Mouse (Mus musculus): ENCODE results near the gene Fkbpl.

Fkbpl gene

DNA sequence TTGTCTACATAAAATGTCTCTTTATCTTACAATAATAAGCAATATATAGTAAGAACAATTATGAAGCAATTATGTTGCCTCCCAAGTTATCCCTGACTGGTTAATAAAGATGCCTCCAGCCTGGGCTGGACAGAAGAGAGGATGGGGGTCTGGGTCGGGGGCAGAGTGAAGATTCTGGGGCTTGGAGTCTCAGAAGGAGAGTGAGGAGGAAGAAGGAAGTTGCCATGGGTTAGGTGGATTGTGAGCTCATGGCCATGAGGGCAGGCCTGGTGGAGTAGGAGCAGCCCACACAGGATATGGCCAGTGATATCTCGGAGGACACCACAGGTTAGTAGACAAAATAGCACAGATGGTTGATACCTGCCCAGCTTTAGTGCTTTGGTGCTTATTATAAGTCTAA, 13.6 kb downstream of the Fkbpl start:
- in situ Hi-C loops (cut with MboI; ENCODE audit: low pct_unique_long_range_greater_than_20kb in 1 of 2, low sequenced_read_pairs in 2 of 2, unreplicated experiment in 1 of 2) = no loop called here

GRCm38 (mm10) chr17:34658591-34658990, 14.0 kb downstream of the Fkbpl start:
- in situ Hi-C loops (cut with MboI; ENCODE audit: low pct_unique_long_range_greater_than_20kb in 1 of 2, low sequenced_read_pairs in 2 of 2, unreplicated experiment in 1 of 2) = no loop called here

- in situ Hi-C loops (cut with MboI; ENCODE audit: low pct_unique_long_range_greater_than_20kb in 1 of 2, low sequenced_read_pairs in 2 of 2, unreplicated experiment in 1 of 2) = no loop called here
Measured at GRCm38 (mm10) chr17:34659181-34659896, 14.8 kb downstream of the Fkbpl start.

GRCm38 (mm10) chr17:34659897-34660214, 15.3 kb downstream of the Fkbpl start:
- in situ Hi-C loops (cut with MboI; ENCODE audit: low pct_unique_long_range_greater_than_20kb in 1 of 2, low sequenced_read_pairs in 2 of 2, unreplicated experiment in 1 of 2) = no loop called here

DNA sequence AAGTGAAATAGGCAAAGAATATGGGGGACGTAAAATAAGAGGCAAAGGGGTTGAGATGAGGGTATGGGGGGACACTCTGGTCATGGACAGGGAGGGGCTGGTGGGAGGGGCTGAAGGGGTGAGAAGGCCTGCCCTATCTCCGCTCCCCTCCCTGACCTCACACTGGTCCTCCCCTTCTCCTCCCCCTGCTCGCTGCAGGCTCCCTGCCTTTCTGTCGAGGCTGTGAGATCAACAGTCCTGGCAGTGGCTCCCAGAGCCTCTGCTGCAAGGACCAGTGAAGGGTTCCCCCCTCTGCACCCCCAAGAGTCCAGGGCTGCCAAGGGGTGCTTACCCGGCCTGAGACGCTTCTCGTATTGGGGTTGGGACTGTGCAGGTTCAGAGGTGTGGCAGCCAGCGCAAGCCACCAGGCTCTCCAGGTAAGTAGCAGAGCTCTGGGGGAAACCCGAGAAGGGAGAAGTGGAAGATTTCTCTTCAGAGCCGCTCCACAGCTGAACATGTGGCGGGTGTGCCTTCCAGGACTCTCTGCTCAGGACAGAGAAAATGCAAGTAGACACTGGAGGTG, 15.8 kb downstream of the Fkbpl start:
- in situ Hi-C loops (cut with MboI; ENCODE audit: low pct_unique_long_range_greater_than_20kb in 1 of 2, low sequenced_read_pairs in 2 of 2, unreplicated experiment in 1 of 2) = no loop called here

GRCm38 (mm10) chr17:34661121-34661591, 16.6 kb downstream of the Fkbpl start:
- in situ Hi-C loops (cut with MboI; ENCODE audit: low pct_unique_long_range_greater_than_20kb in 1 of 2, low sequenced_read_pairs in 2 of 2, unreplicated experiment in 1 of 2) = no loop called here

- in situ Hi-C loops (cut with MboI; ENCODE audit: low pct_unique_long_range_greater_than_20kb in 1 of 2, low sequenced_read_pairs in 2 of 2, unreplicated experiment in 1 of 2) = no loop called here
Measured at GRCm38 (mm10) chr17:34662468-34662867, 17.9 kb downstream of the Fkbpl start.

DNA sequence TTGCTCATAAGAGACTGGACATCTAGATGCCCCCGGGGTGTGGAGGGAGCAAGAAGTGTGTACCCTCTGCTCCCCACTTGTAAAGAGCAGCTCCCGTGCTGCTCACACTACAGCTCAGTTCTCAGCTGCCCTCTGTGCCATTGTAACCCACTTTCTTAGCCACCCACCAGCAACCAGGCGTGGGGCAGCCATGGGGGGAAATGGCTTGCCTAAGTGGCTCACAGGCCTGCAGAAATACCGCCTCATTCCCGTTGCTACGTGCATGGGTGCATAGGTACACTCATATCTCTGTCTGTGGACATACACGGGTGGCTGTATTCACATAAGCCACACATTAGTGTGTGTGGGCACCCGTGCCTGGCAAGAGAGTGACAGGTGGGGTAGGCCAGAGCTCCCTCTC, 18.4 kb downstream of the Fkbpl start:
- in situ Hi-C loops (cut with MboI; ENCODE audit: low pct_unique_long_range_greater_than_20kb in 1 of 2, low sequenced_read_pairs in 2 of 2, unreplicated experiment in 1 of 2) = no loop called here

GRCm38 (mm10) chr17:34663558-34663957, 19.0 kb downstream of the Fkbpl start:
- in situ Hi-C loops (cut with MboI; ENCODE audit: low pct_unique_long_range_greater_than_20kb in 1 of 2, low sequenced_read_pairs in 2 of 2, unreplicated experiment in 1 of 2) = no loop called here

- in situ Hi-C loops (cut with MboI; ENCODE audit: low pct_unique_long_range_greater_than_20kb in 1 of 2, low sequenced_read_pairs in 2 of 2, unreplicated experiment in 1 of 2) = no loop called here
Measured at GRCm38 (mm10) chr17:34664472-34664871, 19.9 kb downstream of the Fkbpl start.

DNA sequence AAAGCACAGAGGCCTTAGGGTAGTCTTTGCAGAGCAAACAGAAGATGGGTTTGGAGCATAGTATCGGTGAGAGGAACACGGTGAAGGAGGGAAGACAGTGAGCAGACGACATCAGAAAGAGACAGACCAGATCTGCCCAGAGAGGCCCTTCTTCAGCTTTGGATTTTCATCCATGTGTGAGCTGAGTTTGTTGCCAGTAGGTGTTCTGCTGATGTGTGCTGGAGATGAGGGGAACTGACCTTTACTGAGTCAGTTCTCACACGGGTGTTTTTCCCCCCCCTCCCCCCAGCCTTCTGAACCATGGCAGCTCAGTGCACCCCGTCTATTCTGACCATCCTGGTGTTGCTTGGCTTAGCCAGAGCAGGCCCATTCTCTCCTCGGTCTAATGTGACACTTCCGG, 25.7 kb downstream of the Fkbpl start, which contains the start of gene Tnxb:
Gene Tnxb, plus strand, starts transcription at position 301 of the 400 bp plus-strand sequence.
- in situ Hi-C loops (cut with MboI; ENCODE audit: low pct_unique_long_range_greater_than_20kb in 1 of 2, low sequenced_read_pairs in 2 of 2, unreplicated experiment in 1 of 2) = no loop called here

GRCm38 (mm10) chr17:34671151-34672066, 26.8 kb downstream of the Fkbpl start:
- in situ Hi-C loops (cut with MboI; ENCODE audit: low pct_unique_long_range_greater_than_20kb in 1 of 2, low sequenced_read_pairs in 2 of 2, unreplicated experiment in 1 of 2) = no loop called here

DNA sequence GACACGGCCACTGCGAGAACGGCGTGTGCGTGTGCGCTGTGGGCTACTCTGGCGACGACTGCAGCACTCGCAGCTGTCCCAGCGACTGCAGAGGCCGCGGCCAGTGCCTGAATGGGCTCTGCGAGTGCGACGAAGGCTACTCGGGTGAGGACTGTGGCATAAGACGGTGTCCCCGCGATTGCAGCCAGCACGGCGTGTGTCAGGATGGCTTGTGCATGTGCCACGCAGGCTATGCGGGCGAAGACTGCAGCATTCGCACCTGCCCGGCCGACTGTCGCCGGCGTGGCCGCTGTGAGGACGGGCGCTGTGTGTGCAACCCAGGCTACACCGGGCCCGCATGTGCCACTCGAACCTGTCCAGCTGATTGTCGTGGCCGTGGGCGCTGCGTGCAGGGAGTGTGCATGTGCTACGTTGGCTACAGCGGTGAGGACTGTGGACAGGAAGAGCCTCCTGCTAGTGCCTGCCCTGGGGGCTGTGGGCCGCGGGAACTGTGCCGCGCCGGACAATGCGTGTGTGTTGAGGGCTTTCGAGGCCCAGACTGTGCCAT, 27.8 kb downstream of the Fkbpl start:
- in situ Hi-C loops (cut with MboI; ENCODE audit: low pct_unique_long_range_greater_than_20kb in 1 of 2, low sequenced_read_pairs in 2 of 2, unreplicated experiment in 1 of 2) = no loop called here

DNA sequence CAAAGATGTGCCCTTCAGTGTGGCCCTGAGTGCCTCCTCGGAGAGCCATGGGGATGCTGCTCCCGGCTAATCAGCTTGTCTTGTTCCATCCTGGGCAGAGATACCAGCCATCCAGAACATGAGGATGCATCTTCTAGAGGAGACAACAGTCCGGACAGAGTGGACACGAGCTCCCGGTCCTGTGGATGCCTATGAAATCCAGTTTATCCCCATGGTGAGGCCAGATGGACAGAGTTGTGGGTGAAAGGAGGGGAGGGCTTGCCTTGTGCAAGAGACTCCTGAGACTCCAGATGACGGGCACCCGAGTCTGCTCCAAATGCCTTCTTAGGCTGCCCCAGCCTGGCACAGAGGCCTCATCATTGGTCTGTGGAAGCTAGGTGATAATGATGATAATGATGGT, 28.6 kb downstream of the Fkbpl start:
- in situ Hi-C loops (cut with MboI; ENCODE audit: low pct_unique_long_range_greater_than_20kb in 1 of 2, low sequenced_read_pairs in 2 of 2, unreplicated experiment in 1 of 2) = no loop called here

DNA sequence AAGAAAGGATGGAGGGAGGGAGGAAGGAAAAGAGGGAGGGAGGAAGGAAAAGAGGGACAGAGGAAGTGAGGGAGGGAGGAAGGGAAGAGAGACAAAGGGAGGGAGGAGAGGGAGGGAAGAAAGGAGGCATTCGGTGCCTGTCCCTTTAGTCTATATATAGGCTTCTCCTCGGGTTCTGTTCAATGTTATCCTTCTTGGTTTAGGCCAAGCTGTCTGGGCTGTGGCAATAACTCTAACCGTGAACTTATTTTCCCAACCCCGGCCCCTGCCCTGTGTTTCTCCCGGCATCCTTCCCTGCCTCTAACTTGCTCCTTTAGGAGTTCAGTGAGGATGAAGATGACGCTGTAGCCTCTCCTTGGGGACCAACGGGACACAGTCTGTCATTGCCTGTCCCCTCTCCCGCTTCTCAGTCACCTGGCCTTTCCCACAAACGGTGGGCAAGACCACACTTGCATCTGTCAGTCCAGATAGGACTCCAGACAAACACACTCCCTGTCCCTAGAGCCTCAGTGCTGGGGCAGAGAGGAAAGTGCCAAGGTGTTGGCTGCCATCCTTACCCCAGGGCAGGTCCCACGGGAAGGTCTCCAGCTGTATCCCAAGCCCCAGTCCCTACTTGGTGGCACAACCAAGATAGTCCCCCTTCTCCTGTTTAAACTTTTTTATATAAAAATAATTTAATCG, 30.1 kb downstream of the Fkbpl start:
- in situ Hi-C loops (cut with MboI; ENCODE audit: low pct_unique_long_range_greater_than_20kb in 1 of 2, low sequenced_read_pairs in 2 of 2, unreplicated experiment in 1 of 2) = no loop called here

- in situ Hi-C loops (cut with MboI; ENCODE audit: low pct_unique_long_range_greater_than_20kb in 1 of 2, low sequenced_read_pairs in 2 of 2, unreplicated experiment in 1 of 2) = no loop called here
Measured at GRCm38 (mm10) chr17:34675205-34676092, 30.9 kb downstream of the Fkbpl start.

GRCm38 (mm10) chr17:34676093-34676460, 31.5 kb downstream of the Fkbpl start:
- in situ Hi-C loops (cut with MboI; ENCODE audit: low pct_unique_long_range_greater_than_20kb in 1 of 2, low sequenced_read_pairs in 2 of 2, unreplicated experiment in 1 of 2) = no loop called here

GRCm38 (mm10) chr17:34676671-34677070, 32.1 kb downstream of the Fkbpl start:
- in situ Hi-C loops (cut with MboI; ENCODE audit: low pct_unique_long_range_greater_than_20kb in 1 of 2, low sequenced_read_pairs in 2 of 2, unreplicated experiment in 1 of 2) = no loop called here

Data from mouse embryonic stem cell (cell line).